Mouse (Mus musculus) ES-E14 (cell line): ENCODE measurements around the gene Nfe2. TPM values are rescaled to one million over a fixed set of nuclear protein-coding genes. Genes with fewer than 3 reads are reported as not detected.

Experiments used
- DNase-seq: peaks from one replicate; pipeline ENCODE4 v3.0.0-alpha.2; 2013; ENCODE audit warnings: low read depth, low spot score
- H3K27ac ChIP-seq: 2 replicates; pipeline ENCODE4 v1.5.1; 2012; ENCODE audit warnings: low read depth, mild to moderate bottlenecking, low read length, moderate library complexity, mixed read lengths; ENCODE audit not compliant: poor library complexity, insufficient read depth, severe bottlenecking
- H3K36me3 ChIP-seq: 2 replicates; pipeline ENCODE4 v1.6.1; 2012; ENCODE audit warnings: mild to moderate bottlenecking, low read length, moderate library complexity, mixed read lengths; ENCODE audit not compliant: control insufficient read depth, poor library complexity, insufficient read depth, severe bottlenecking
- H3K4me1 ChIP-seq, 2 experiments: fragments of 150-350 bp in 1 of 2; sonication (generic) in 1 of 2; 2 replicates each; pipeline ENCODE4 v1.6.1; 2012; ENCODE audit warnings: low read length in 2 of 2, mild to moderate bottlenecking in 1 of 2, mixed read lengths in 1 of 2; ENCODE audit not compliant: control insufficient read depth in 2 of 2, insufficient read depth in 2 of 2, poor library complexity in 1 of 2
- H3K4me3 ChIP-seq, 2 experiments: fragments of 150-350 bp in 1 of 2; sonication (generic) in 1 of 2; 2 replicates each; pipeline ENCODE4 v1.5.1; 2012; ENCODE audit warnings: low read length in 2 of 2, low read depth in 1 of 2, mild to moderate bottlenecking in 1 of 2, mixed read lengths in 1 of 2; ENCODE audit not compliant: insufficient read depth in 1 of 2, poor library complexity in 1 of 2, severe bottlenecking in 1 of 2
- H3K9ac ChIP-seq: 2 replicates; pipeline ENCODE4 v1.6.1; 2012; ENCODE audit warnings: low read depth, mild to moderate bottlenecking, low read length, mixed read lengths; ENCODE audit not compliant: poor library complexity, insufficient read depth, severe bottlenecking
- H3K9me3 ChIP-seq: fragments of 150-350 bp; sonication (generic); 2 replicates; pipeline ENCODE4 v1.6.1; 2012; ENCODE audit warnings: low read depth, mild to moderate bottlenecking, low read length; ENCODE audit not compliant: control insufficient read depth, insufficient read depth
- CHD2 ChIP-seq: IDR thresholded peaks from 2 replicates; pipeline ENCODE4 v1.6.1; 2014; ENCODE audit warnings: mild to moderate bottlenecking, low read depth, low read length, inconsistent platforms
- HCFC1 ChIP-seq: IDR thresholded peaks from 2 replicates; pipeline ENCODE4 v1.6.1; 2012; ENCODE audit warnings: low read length, inconsistent platforms, borderline replicate concordance; ENCODE audit not compliant: insufficient read depth
- MAFK ChIP-seq: IDR thresholded peaks from 2 replicates; pipeline ENCODE4 v1.6.1; 2014; ENCODE audit warnings: mild to moderate bottlenecking, low read depth, low read length, inconsistent platforms; ENCODE audit not compliant: insufficient read depth
- ZC3H11A ChIP-seq: IDR thresholded peaks from 2 replicates; pipeline ENCODE4 v1.6.1; 2012; ENCODE audit warnings: low read depth, mild to moderate bottlenecking, inconsistent platforms, low read length, borderline replicate concordance
- ZNF384 ChIP-seq: IDR thresholded peaks from 2 replicates; pipeline ENCODE4 v1.6.1; 2012; ENCODE audit warnings: low read depth, low read length, inconsistent platforms
- in situ Hi-C, 2 experiments: fragments of 600-800 bp; cut with MboI; formaldehyde crosslinking; loops; one replicate each; pipeline ENCODE4 v1.15.1; 2025; ENCODE audit warnings: low sequenced_read_pairs in 2 of 2, inconsistent platforms in 1 of 2; ENCODE audit not compliant: unreplicated experiment in 2 of 2
- total RNA-seq: library from RNA; depleted of rRNA; stranded (reverse); fragments of 300-350 nt; gene quantifications from 2 replicates; pipeline ENCODE4 v1.2.3, GENCODE M21; 2012

The Nfe2 gene
- total RNA-seq, 1 experiment = 0.49 TPM

DNA sequence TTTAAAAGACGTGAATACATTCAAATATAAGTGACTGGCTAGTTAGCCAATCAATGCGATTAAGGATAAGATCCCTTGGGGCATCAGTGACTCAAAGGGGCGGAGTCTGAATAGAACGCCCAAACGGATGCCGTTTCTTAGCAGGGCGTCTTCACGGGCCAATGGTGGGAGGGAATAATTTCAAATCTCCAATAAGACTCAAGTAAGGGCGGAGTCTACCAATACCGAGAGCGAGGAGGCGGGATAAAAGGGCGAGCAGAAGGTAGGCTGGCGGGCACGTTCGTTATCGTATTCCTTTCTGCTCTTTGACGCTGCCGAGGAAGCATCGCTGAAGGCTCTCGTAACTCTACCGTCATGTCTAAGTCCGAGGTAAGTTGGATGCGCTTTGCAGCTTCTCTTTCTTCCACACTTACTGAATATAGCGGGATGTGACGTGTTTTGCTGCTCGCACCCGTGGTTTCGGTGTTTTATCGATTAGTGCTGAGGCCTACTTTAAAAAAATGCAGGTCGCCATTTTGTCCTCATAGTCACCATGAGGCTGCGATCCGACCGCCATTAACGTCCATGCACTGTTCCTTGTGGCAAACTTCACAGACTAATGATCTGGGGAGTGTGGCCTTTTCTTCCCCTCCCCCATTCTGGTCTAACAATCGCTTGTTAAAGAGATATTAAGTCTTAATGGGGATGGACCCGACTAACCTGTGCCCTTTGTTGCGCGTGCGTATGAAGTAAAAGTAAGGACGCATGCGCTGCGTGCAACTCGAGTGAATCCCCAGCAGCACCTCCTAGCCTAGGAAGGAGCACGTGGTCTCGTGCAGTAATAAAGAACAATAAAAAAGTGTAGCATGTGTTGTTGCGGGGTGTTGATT lies 17.8 kb downstream of the Nfe2 start, which contains the start of gene Hnrnpa1:
TSS of gene Hnrnpa1 (plus strand) at position 273 of the 869 bp plus-strand sequence.
- DNase-seq = peak; percentile 98
- TF ChIP-seq ZNF384 (no peak; the same call in none of the 2 replicates), ZC3H11A (no peak), CHD2 (peak; percentile 81), HCFC1 (peak; percentile 18; the same call in 1 of the 2 replicates)
- H3K4me1 ChIP-seq = peaks cover 4% of the 10 kb centered on the region in 2 experiments; a peak in 3 of 4 replicates
- peaks cover 38% of the 10 kb centered on the region for H3K36me3 ChIP-seq
- peak within 1 kb of the TSS; percentile 93 to 94 for H3K4me3 ChIP-seq
- no peaks in the 10 kb centered on the region for H3K9me3 ChIP-seq
- in situ Hi-C loops = no loop called here
- H3K9ac ChIP-seq = peak within 1 kb of the TSS; percentile 99
- H3K27ac ChIP-seq = peak within 1 kb of the TSS; percentile 97

DNA sequence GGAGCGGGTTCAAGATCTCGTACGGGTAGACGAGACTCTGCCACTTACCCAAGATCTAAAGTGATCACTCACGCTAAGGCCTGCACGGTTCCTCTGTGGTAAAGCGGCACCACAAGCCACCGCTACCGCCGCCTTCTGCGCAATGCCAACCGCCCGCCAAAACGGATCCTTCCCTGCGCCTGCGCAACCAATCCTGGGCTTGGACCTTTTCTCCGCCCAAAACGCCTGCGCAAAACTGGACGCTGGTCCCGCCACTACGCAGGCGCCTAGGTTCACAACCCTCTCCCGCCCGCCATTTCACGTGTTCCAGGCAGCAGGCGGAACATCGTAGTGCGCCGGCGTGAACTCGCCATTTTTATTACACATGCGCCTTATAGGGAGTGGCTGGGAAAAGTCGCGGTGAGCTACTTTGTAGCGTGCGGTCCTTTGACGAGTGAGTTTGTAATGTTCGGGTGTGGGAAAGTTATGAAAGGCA lies 18.5 kb downstream of the Nfe2 start, which contains the start of gene Cbx5:
TSS of gene Cbx5 (minus strand) at position 132 of the 475 bp plus-strand sequence.
- Histone ChIP-seq H3K4me1 (peaks cover 4% of the 10 kb centered on the region in 2 experiments; a peak in 3 of 4 replicates), H3K27ac (peak within 1 kb of the TSS; percentile 97), H3K4me3 (peak within 1 kb of the TSS; percentile 93 to 94), H3K9ac (peak within 1 kb of the TSS; percentile 99), H3K9me3 (no peaks in the 10 kb centered on the region), H3K36me3 (peaks cover 34% of the 10 kb centered on the region)
- TF ChIP-seq HCFC1 (no peak), ZC3H11A (no peak), MAFK (no peak), ZNF384 (no peak; the same call in 1 of the 2 replicates), CHD2 (no peak)
- in situ Hi-C loops = no loop called here
- DNase-seq = peak; percentile 93

DNA sequence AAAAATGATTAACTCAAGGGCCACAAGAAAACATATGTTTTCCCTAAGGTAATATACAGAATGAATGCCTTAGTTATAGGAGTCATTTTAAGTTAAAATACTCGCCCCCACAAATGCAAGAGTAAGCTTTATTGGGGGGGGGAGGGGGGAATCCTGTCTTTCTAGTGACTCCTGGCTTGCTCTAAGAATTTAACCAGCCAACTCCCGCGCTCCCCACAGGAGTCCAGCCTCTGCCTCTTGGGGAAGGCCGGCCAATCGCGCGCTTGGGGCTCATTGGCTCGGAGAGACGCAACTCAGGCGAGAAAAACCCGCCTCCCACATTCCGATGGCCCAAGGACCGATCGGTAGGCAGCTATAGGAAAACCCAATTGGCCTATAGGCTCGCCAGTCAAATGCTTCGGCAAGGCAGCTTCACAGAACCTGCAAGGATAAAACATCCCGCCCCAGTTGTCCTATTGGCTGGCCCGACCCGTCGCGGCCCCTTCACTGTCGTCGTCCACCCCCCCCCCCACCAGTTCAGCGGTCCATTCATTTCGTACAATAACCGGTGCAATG lies 19.0 kb downstream of the Nfe2 start:
- H3K36me3 ChIP-seq = peaks cover 34% of the 10 kb centered on the region
- H3K4me3 ChIP-seq = peak overlapping the region; percentile 90 to 94
- H3K4me1 ChIP-seq = peaks cover 4% of the 10 kb centered on the region in 2 experiments; a peak in 3 of 4 replicates
- in situ Hi-C loops = no loop called here
- no peaks in the 10 kb centered on the region for H3K9me3 ChIP-seq
- peak overlapping the region; percentile 97 for H3K27ac ChIP-seq
- DNase-seq = peak; percentile 96
- peak overlapping the region; percentile 99 for H3K9ac ChIP-seq
- no peak for TF ChIP-seq ZC3H11A
- peak; percentile 83 for TF ChIP-seq CHD2
- no peak for TF ChIP-seq ZNF384
- 0 out of 2 replicates have a peak, but pooled peaks have one; percentile 9 for TF ChIP-seq HCFC1
- TF ChIP-seq MAFK = no peak

DNA sequence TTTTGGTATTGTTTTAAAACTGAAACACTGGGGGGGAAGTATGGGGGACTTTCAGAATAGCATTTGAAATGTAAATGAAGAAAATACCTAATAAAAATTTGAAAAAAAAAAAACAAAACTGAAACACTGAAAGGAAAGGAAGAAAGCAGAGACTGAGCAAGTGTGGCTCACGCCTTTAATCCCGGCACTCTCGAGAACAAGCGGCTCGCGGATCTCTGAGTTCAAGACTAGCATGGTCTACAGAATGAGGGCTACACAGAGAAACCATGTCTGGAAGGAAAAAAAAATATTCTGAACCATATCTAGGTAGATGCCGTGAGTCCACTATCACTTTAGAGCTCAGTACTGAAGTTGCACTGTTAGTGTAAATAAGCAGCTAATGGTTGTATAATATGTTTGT lies 20.9 kb downstream of the Nfe2 start:
- peaks cover 0 to 4% of the 10 kb centered on the region in 2 experiments; a peak in 2 of 4 replicates for H3K4me1 ChIP-seq
- H3K27ac ChIP-seq = no peak overlapping the region
- TF ChIP-seq HCFC1 (no peak), MAFK (no peak), CHD2 (no peak), ZC3H11A (no peak), ZNF384 (no peak)
- no peaks in the 10 kb centered on the region for H3K9me3 ChIP-seq
- H3K4me3 ChIP-seq = peak overlapping the region in 1 of 2 experiments; percentile 27; a peak in 1 of 4 replicates
- in situ Hi-C loops = no loop called here
- H3K9ac ChIP-seq = no peak overlapping the region; the same call in 1 of the 2 replicates
- peaks cover 18% of the 10 kb centered on the region for H3K36me3 ChIP-seq
- no peak for DNase-seq
